In genomic region chr2:27070247-27070813, GRCm38 (mm10) we compare ENCODE assay signal across 19 mouse cellular contexts. TPM values are rescaled to one million over a fixed set of nuclear protein-coding genes. Genes with fewer than 3 reads are reported as not detected.
DNase-seq lines count a peak whose midpoint lies in the region; ATAC-seq and TF ChIP-seq lines count a peak whose summit lies in the region.
"Had no signal": no experiment of that assay in that cellular context is flagged by ENCODE, and none has a peak within 500 bp of the region (broad histone marks: within the 10 kb centered on the region; RNA-seq: fewer than 3 reads in every experiment).

No protein-coding gene starts in this region.

- H3K9me3 ChIP-seq in embryonic facial prominence, embryonic 14.5 days (ENCODE audit: control insufficient read depth, low read length): no peaks in the 10 kb centered on the region
- no peaks in the 10 kb centered on the region for H3K9me3 ChIP-seq in embryonic facial prominence, embryonic 10.5 days
- H3K9me3 ChIP-seq in limb, embryonic 13.5 days: no peaks in the 10 kb centered on the region
- H3K9me3 ChIP-seq in limb, embryonic 10.5 days (replicated peaks): no peaks in the 10 kb centered on the region
- H3K9me3 ChIP-seq in forebrain, embryonic 16.5 days (ENCODE audit: control insufficient read depth, low read length): no peaks in the 10 kb centered on the region
- H3K9me3 ChIP-seq: kidney, embryonic 15.5 days; neural tube, embryonic 15.5 days had no signal

- ATAC-seq in embryonic facial prominence, embryonic 14.5 days (ENCODE audit: low read depth): no peak
- no peak for ATAC-seq in limb, embryonic 13.5 days (ENCODE audit: low FRiP score, low read depth)
- ATAC-seq in forebrain, embryonic 16.5 days: no peak
- ATAC-seq: activated CD4-positive, CD25-positive, alpha-beta regulatory T cell, adult 4 months; intestine, postnatal 0 days; liver, postnatal 0 days had no signal

- whole genome bisulfite sequencing in embryonic facial prominence, embryonic 14.5 days: 80% methylated on average over 2 of the region's 2 CpGs
- 82% methylated on average over 2 of the region's 2 CpGs for WGBS in embryonic facial prominence, embryonic 10.5 days
- 81% methylated on average over 2 of the region's 2 CpGs for whole genome bisulfite sequencing in limb, embryonic 13.5 days
- WGBS in limb, embryonic 10.5 days: 82% methylated on average over 2 of the region's 2 CpGs
- 69% methylated on average over 2 of the region's 2 CpGs for WGBS in forebrain, embryonic 16.5 days

- no peaks in the 10 kb centered on the region for H3K36me3 ChIP-seq in embryonic facial prominence, embryonic 14.5 days (ENCODE audit: control insufficient read depth, insufficient read depth, low read length)
- no peaks in the 10 kb centered on the region for H3K36me3 ChIP-seq in embryonic facial prominence, embryonic 10.5 days (replicated peaks)
- no peaks in the 10 kb centered on the region for H3K36me3 ChIP-seq in limb, embryonic 13.5 days
- H3K36me3 ChIP-seq in limb, embryonic 10.5 days: no peaks in the 10 kb centered on the region
- peaks cover 13% of the 10 kb centered on the region for H3K36me3 ChIP-seq in myocyte (ENCODE audit: control insufficient read depth, insufficient read depth)
- H3K36me3 ChIP-seq in forebrain, embryonic 16.5 days (ENCODE audit: control insufficient read depth, insufficient read depth): no peaks in the 10 kb centered on the region
- H3K36me3 ChIP-seq: kidney, embryonic 15.5 days; neural tube, embryonic 15.5 days had no signal

- no peak overlapping the region for H3K4me2 ChIP-seq in embryonic facial prominence, embryonic 14.5 days (ENCODE audit: low read depth, low read length)
- H3K4me2 ChIP-seq in limb, embryonic 13.5 days (replicated peaks): peak overlapping the region; percentile 27
- peak overlapping the region; percentile 64 for H3K4me2 ChIP-seq in myocyte (ENCODE audit: low read depth)
- no peak overlapping the region for H3K4me2 ChIP-seq in forebrain, embryonic 16.5 days (ENCODE audit: low read length)
- H3K4me2 ChIP-seq: heart, embryonic 11.5 days; kidney, embryonic 15.5 days; liver, embryonic 11.5 days; neural tube, embryonic 15.5 days had no signal

- peaks cover 6% of the 10 kb centered on the region for H3K79me2 ChIP-seq in myocyte (ENCODE audit: control insufficient read depth, insufficient read depth)

- no peak overlapping the region for H3K27ac ChIP-seq in embryonic facial prominence, embryonic 14.5 days (replicated peaks; ENCODE audit: low read depth, low read length)
- H3K27ac ChIP-seq in embryonic facial prominence, embryonic 10.5 days (replicated peaks): no peak overlapping the region
- 0 out of 2 replicates have a peak overlapping the region, but pooled peaks have one; percentile 6 for H3K27ac ChIP-seq in limb, embryonic 13.5 days
- no peak overlapping the region for H3K27ac ChIP-seq in limb, embryonic 10.5 days
- no peak overlapping the region for H3K27ac ChIP-seq in forebrain, embryonic 16.5 days (ENCODE audit: low read length)
- H3K27ac ChIP-seq: macrophage; neural tube, embryonic 15.5 days had no signal

- H3K27me3 ChIP-seq in embryonic facial prominence, embryonic 14.5 days (replicated peaks; ENCODE audit: control insufficient read depth, insufficient read depth, low read length): no peaks in the 10 kb centered on the region
- H3K27me3 ChIP-seq in embryonic facial prominence, embryonic 10.5 days (replicated peaks; ENCODE audit: low read depth, poor library complexity, severe bottlenecking): no peaks in the 10 kb centered on the region; the same call in 1 of the 2 replicates
- no peaks in the 10 kb centered on the region for H3K27me3 ChIP-seq in limb, embryonic 13.5 days
- no peaks in the 10 kb centered on the region for H3K27me3 ChIP-seq in limb, embryonic 10.5 days (ENCODE audit: low read depth, poor library complexity, severe bottlenecking)
- no peaks in the 10 kb centered on the region for H3K27me3 ChIP-seq in myocyte (ENCODE audit: control insufficient read depth, insufficient read depth, insufficient read length)
- no peaks in the 10 kb centered on the region for H3K27me3 ChIP-seq in forebrain, embryonic 16.5 days (replicated peaks; ENCODE audit: control insufficient read depth, insufficient read depth, low read length)
- H3K27me3 ChIP-seq: kidney, embryonic 15.5 days; neural tube, embryonic 15.5 days had no signal

- no peak for DNase-seq in embryonic facial prominence, embryonic 14.5 days (ENCODE audit: low spot score)
- no peak for DNase-seq in embryonic facial prominence, embryonic 10.5 days (ENCODE audit: low spot score)
- DNase-seq in limb, embryonic 10.5 days (ENCODE audit: low spot score): no peak
- peak; percentile 61 for DNase-seq in thymus, postnatal 25 days
- DNase-seq in kidney, adult 11 months: no peak
- DNase-seq: cerebellum, adult 9-10 months had no signal

- peaks cover 11% of the 10 kb centered on the region; the same call in 1 of the 2 replicates for H3K4me1 ChIP-seq in embryonic facial prominence, embryonic 14.5 days (ENCODE audit: control insufficient read depth, insufficient read depth, low read length)
- H3K4me1 ChIP-seq in embryonic facial prominence, embryonic 10.5 days: peaks cover 22% of the 10 kb centered on the region
- peaks cover 73% of the 10 kb centered on the region for H3K4me1 ChIP-seq in limb, embryonic 13.5 days
- peaks cover 50% of the 10 kb centered on the region for H3K4me1 ChIP-seq in limb, embryonic 10.5 days
- peaks cover 7% of the 10 kb centered on the region; the same call in 1 of the 2 replicates for H3K4me1 ChIP-seq in forebrain, embryonic 16.5 days (replicated peaks; ENCODE audit: control insufficient read depth, insufficient read depth, low read length)

- H3K9ac ChIP-seq in embryonic facial prominence, embryonic 14.5 days (ENCODE audit: low read depth, low read length): no peak overlapping the region
- no peak overlapping the region for H3K9ac ChIP-seq in limb, embryonic 13.5 days
- H3K9ac ChIP-seq in forebrain, embryonic 16.5 days (replicated peaks; ENCODE audit: low read depth, low read length): no peak overlapping the region
- H3K9ac ChIP-seq: kidney, embryonic 15.5 days; liver, postnatal 0 days; neural tube, embryonic 15.5 days had no signal

- peak overlapping the region; percentile 18 for H3ac ChIP-seq in myocyte (ENCODE audit: control insufficient read depth, insufficient read length)

- peak overlapping the region; percentile 13; the same call in 1 of the 2 replicates for H3K4me3 ChIP-seq in embryonic facial prominence, embryonic 14.5 days (ENCODE audit: low read depth, low read length)
- no peak overlapping the region for H3K4me3 ChIP-seq in embryonic facial prominence, embryonic 10.5 days
- H3K4me3 ChIP-seq in limb, embryonic 13.5 days: no peak overlapping the region
- no peak overlapping the region for H3K4me3 ChIP-seq in limb, embryonic 10.5 days
- H3K4me3 ChIP-seq in myocyte: peak overlapping the region; percentile 56
- H3K4me3 ChIP-seq in forebrain, embryonic 16.5 days (replicated peaks; ENCODE audit: low read length): no peak overlapping the region
- H3K4me3 ChIP-seq: kidney, embryonic 15.5 days; neural tube, embryonic 15.5 days had no signal

- peak; percentile 55 for TF ChIP-seq POLR2A in myocyte (IDR thresholded peaks at IDR 0.05; ENCODE audit: insufficient read length, low read depth)

TF ChIP-seq in myocyte, 11 proteins besides CTCF, POLR2A, EP300 and RAD21:
- TF ChIP-seq TCF12 (IDR thresholded peaks at IDR 0.05; ENCODE audit: insufficient read depth, poor library complexity, severe bottlenecking): peak; percentile 31
- TF ChIP-seq REST (IDR thresholded peaks at IDR 0.05; ENCODE audit: insufficient read depth, insufficient read length): no peak
- TF ChIP-seq MYOD1 (IDR thresholded peaks at IDR 0.05; ENCODE audit: control insufficient read depth in 1 of 3, insufficient read length in 2 of 3, low read depth in 2 of 3): peak in 2 of 3 experiments; percentile 64 to 85
- no peak for TF ChIP-seq MAX (IDR thresholded peaks at IDR 0.05; ENCODE audit: low read depth)
- TF ChIP-seq MYOG (IDR thresholded peaks at IDR 0.05; ENCODE audit: control insufficient read depth in 1 of 3, insufficient read depth in 1 of 3, insufficient read length in 2 of 3, low read depth in 2 of 3): peak in 2 of 3 experiments; percentile 51 to 92
- no peak for TF ChIP-seq POLR2AphosphoS2 (IDR thresholded peaks at IDR 0.05; ENCODE audit: insufficient read length, low read depth)
- TF ChIP-seq TCF3 (IDR thresholded peaks at IDR 0.05; ENCODE audit: insufficient read length, low read depth): peak; percentile 43
- TF ChIP-seq CEBPB (IDR thresholded peaks at IDR 0.05; ENCODE audit: insufficient read depth, poor library complexity, severe bottlenecking): no peak

RNA-seq across cellular contexts. Expression of gene Mymk, which starts 1.6 kb away (rescaled TPM):
- 90.3 and 111 TPM in 2 replicates for polyA plus RNA-seq in embryonic facial prominence, embryonic 14.5 days (2014; fragmentation: Nextera tagmentation; extraction: Ambion mirVana)
- 0.17 TPM in 1 of 2 replicates, not detected in the other for polyA plus RNA-seq in embryonic facial prominence, embryonic 10.5 days (2016; fragmentation: Nextera tagmentation; extraction: Ambion mirVana)
- 43.3 and 49.0 TPM in 2 replicates for polyA plus RNA-seq in limb, embryonic 13.5 days (2015; fragmentation: Nextera tagmentation; extraction: Ambion mirVana)
- polyA plus RNA-seq in limb, embryonic 10.5 days (2016; fragmentation: Nextera tagmentation; extraction: Ambion mirVana): 0.16 and 1.5 TPM in 2 replicates
- 1,410 TPM for polyA plus RNA-seq in myocyte (2012; fragmentation: generic; extraction: Trizol)
- polyA plus RNA-seq in forebrain, embryonic 16.5 days (2015; fragmentation: Nextera tagmentation; extraction: Ambion mirVana): not detected in 2 replicates
- polyA plus RNA-seq: activated CD4-positive, CD25-positive, alpha-beta regulatory T cell, adult 4 months; forebrain, embryonic 11.5 days; intestine, postnatal 0 days; liver, postnatal 0 days; macrophage; stomach, embryonic 14.5 days had no signal

RNA-seq across cellular contexts. Expression of gene Adamtsl2, which starts 8.8 kb away (rescaled TPM):
- polyA plus RNA-seq in embryonic facial prominence, embryonic 14.5 days (2014; fragmentation: Nextera tagmentation; extraction: Ambion mirVana): 4.6 and 8.0 TPM in 2 replicates
- 2.1 and 3.0 TPM in 2 replicates for polyA plus RNA-seq in embryonic facial prominence, embryonic 10.5 days (2016; fragmentation: Nextera tagmentation; extraction: Ambion mirVana)
- 13.3 and 13.8 TPM in 2 replicates for polyA plus RNA-seq in limb, embryonic 13.5 days (2015; fragmentation: Nextera tagmentation; extraction: Ambion mirVana)
- 3.5 and 9.1 TPM in 2 replicates for polyA plus RNA-seq in limb, embryonic 10.5 days (2016; fragmentation: Nextera tagmentation; extraction: Ambion mirVana)
- polyA plus RNA-seq in myocyte (2012; fragmentation: generic; extraction: Trizol): 17.6 TPM
- polyA plus RNA-seq in forebrain, embryonic 16.5 days (2015; fragmentation: Nextera tagmentation; extraction: Ambion mirVana): 11.6 and 14.2 TPM in 2 replicates
- polyA plus RNA-seq: activated CD4-positive, CD25-positive, alpha-beta regulatory T cell, adult 4 months; macrophage had no signal

RNA-seq across cellular contexts. Expression of gene Slc2a6, which starts 42.5 kb away (rescaled TPM):
- polyA plus RNA-seq in embryonic facial prominence, embryonic 14.5 days (2014; fragmentation: Nextera tagmentation; extraction: Ambion mirVana): 0.63 and 1.4 TPM in 2 replicates
- polyA plus RNA-seq in embryonic facial prominence, embryonic 10.5 days (2016; fragmentation: Nextera tagmentation; extraction: Ambion mirVana): 1.4 and 2.3 TPM in 2 replicates
- polyA plus RNA-seq in limb, embryonic 13.5 days (2015; fragmentation: Nextera tagmentation; extraction: Ambion mirVana): 0.75 and 0.77 TPM in 2 replicates
- 0.49 and 0.91 TPM in 2 replicates for polyA plus RNA-seq in limb, embryonic 10.5 days (2016; fragmentation: Nextera tagmentation; extraction: Ambion mirVana)
- polyA plus RNA-seq in myocyte (2012; fragmentation: generic; extraction: Trizol): 102 TPM
- polyA plus RNA-seq in forebrain, embryonic 16.5 days (2015; fragmentation: Nextera tagmentation; extraction: Ambion mirVana): 6.1 and 7.1 TPM in 2 replicates

Comparison
In these comparisons a context has a peak if more than half of its experiments do, and no peak if none do; other contexts are left out.
1. H3K4me3 ChIP-seq: peak in embryonic facial prominence, embryonic 14.5 days (single experiment) and myocyte (single experiment); none in embryonic facial prominence, embryonic 10.5 days (single experiment), limb, embryonic 13.5 days (single experiment), limb, embryonic 10.5 days (single experiment) and forebrain, embryonic 16.5 days (single experiment).
2. RNA of gene Mymk, which starts 1.6 kb away (polyA plus RNA-seq): 1,410 TPM in myocyte (single experiment), 90.3 to 111 TPM in embryonic facial prominence, embryonic 14.5 days and 43.3 to 49.0 TPM in limb, embryonic 13.5 days; 0.16 to 1.5 TPM in limb, embryonic 10.5 days, 0.17 TPM in embryonic facial prominence, embryonic 10.5 days and not detected in forebrain, embryonic 16.5 days; every median in the first group is over 10 times any median in the second.
3. H3K4me2 ChIP-seq: peak in limb, embryonic 13.5 days (single experiment) and myocyte (single experiment); none in embryonic facial prominence, embryonic 14.5 days (single experiment) and forebrain, embryonic 16.5 days (single experiment).
4. RNA of gene Slc2a6, which starts 42.5 kb away (polyA plus RNA-seq): 102 TPM in myocyte (single experiment); 6.1 to 7.1 TPM in forebrain, embryonic 16.5 days, 1.4 to 2.3 TPM in embryonic facial prominence, embryonic 10.5 days, 0.49 to 0.91 TPM in limb, embryonic 10.5 days, 0.75 to 0.77 TPM in limb, embryonic 13.5 days and 0.63 to 1.4 TPM in embryonic facial prominence, embryonic 14.5 days; every median in the first group is over 10 times any median in the second.